Mouse (Mus musculus) urinary bladder, postnatal 0 days (tissue): Measurements from ENCODE around the gene Zdhhc17. TPM values are rescaled to one million over a fixed set of nuclear protein-coding genes. Genes with fewer than 3 reads are reported as not detected.

ENCODE experiments used
- polyA plus RNA-seq: library from polyadenylated mRNA; unstranded; fragments of >200 nt; fragmentation: Nextera tagmentation; extraction: Ambion mirVana; gene quantifications from 2 replicates; pipeline ENCODE4 v1.2.1, GENCODE M21; 2015

The Zdhhc17 gene
- 9.5 and 11.1 TPM in 2 replicates for polyA plus RNA-seq

DNA sequence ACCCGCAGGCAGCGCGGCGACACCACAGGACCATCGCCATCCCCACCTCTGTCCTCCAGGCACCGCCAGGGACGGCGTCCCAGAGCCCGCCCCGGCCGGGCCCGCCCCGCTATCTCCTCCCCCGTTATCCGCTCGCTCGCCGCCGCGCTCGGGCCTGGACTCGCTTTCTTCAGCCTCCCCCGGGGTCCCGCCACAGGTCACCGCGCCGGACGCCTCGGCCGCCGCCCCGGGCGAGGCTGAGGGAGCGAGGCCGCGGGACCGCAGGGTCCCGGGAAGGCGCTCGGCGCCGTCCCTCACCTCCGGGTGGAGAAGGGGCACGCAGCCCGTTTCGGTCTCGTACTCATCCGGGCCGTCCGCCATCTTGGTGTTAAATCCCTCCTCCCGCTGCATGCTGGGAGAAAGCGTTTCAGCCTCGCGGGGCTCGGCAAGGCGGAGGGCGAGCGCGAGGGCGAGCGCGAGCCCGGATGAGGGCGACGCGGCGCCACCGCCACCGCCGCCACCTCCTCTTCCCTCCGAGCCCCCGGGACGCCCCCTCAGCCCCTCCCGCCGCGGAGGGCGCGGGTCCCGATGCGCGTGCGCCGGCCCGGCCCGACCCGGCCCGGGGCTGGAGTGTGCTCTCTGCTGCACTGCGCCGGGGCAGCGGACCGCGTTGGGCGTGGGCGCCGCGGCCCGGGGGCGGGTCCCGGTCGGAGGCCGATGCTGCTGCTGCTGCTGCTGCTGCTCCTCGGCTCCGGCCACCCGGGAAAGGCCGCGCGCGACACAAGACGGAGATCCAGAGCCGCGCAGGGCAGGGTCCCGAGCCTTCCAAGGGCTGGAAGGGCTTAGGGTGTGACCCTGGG, at the start of gene Zdhhc17:
TSS of gene Zdhhc17 (minus strand) at position 500 of the 839 bp plus-strand sequence.

GRCm38 (mm10) chr10:110919531-110920343, 90.2 kb downstream of the Zdhhc17 start, which contains the start of gene Csrp2:
Csrp2 (plus strand) TSS chr10:110919789.

Other genes starting within 250 kb of the Zdhhc17 start
- 499 and 544 TPM in 2 replicates for gene Csrp2, start 90.4 kb downstream of the Zdhhc17 start, polyA plus RNA-seq
- gene Osbpl8, start 154.6 kb upstream of the Zdhhc17 start, polyA plus RNA-seq: 6.7 and 7.1 TPM in 2 replicates